Mouse (Mus musculus): Measurements from ENCODE around the gene Srcin1. TPM values are rescaled to one million over a fixed set of nuclear protein-coding genes. Genes with fewer than 3 reads are reported as not detected.

Srcin1 gene
- polyA plus RNA-seq, 1 experiment from 2014 or later, result 7.0 TPM

DNA sequence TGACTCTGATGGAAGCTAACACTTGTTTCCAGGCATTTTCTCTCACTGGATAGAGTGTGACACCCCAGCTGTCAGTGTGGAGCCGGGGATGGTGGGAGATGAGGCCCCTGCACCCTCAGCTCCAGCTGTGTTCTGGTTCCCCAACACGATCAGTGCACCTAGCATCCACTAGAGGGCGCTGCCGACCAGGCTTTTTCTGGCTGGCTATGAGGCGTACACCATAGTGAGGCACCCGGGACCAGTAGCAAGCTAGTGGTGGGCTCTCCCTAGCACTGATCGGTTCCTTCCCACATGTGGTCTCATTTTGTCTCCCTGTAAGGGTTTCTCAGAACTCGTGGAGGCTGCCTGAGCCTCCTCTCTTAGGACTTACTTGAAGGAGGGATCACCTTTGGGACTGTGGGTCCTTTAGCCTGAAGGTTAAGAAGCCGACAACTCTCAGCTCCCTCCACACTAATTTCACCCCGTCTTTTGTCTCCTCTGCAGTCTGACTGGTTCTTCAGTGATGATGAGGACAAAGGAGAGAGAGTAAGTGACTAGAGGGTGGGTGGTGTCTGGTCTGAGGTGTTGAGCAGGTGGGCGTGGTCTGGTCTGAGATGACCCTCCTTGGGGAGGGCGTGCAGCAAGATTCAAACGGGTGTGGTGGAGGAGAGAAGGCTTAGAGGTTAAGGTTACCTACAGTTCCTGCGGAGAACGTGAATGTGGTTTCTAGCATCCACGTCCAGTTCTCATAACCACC lies 86.2 kb downstream of the Srcin1 start:
- Histone ChIP-seq H3K4me2 (no peak overlapping the region), H3K36me3 (peaks cover 65% of the 10 kb centered on the region), H3K27ac (replicated peaks) (no peak overlapping the region), H3K4me1 (replicated peaks) (peaks cover 6% of the 10 kb centered on the region), H3K9ac (no peak overlapping the region), H3K9me3 (no peaks in the 10 kb centered on the region), H3K27me3 (peaks cover 3% of the 10 kb centered on the region; the same call in 1 of the 2 replicates), H3K4me3 (no peak overlapping the region)
- ATAC-seq (ENCODE audit: low read depth), result peak; percentile 83
- 15% methylated on average over 16 of the region's 16 CpGs for WGBS

DNA sequence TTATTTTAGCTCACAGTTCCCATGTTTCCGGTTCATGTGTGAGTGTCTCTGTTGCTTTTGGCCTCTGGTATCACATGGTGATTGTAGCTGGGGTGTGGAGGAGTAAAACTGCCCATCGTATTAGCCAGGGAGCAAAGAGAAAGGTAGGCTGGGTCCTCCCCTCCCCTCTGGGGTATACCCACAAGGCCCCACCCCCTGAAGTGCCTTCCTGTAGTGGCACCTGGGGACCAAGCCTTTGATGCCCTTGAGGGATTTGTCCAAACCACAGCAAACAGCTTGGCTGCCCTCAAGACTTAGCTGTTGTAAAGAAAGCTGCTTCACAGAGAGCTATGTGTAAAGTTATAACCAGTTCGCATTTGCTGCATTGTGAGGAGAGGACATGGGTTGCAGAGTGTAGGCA lies 88.3 kb downstream of the Srcin1 start:
- Histone ChIP-seq H3K36me3 (peaks cover 60% of the 10 kb centered on the region), H3K4me1 (replicated peaks) (peaks cover 6% of the 10 kb centered on the region), H3K4me3 (no peak overlapping the region), H3K4me2 (no peak overlapping the region), H3K27ac (replicated peaks) (no peak overlapping the region), H3K27me3 (peaks cover 3% of the 10 kb centered on the region; the same call in 1 of the 2 replicates), H3K9me3 (no peaks in the 10 kb centered on the region), H3K9ac (no peak overlapping the region)
- no peak for ATAC-seq (ENCODE audit: low read depth)
- WGBS, result 69% methylated on average over 3 of the region's 3 CpGs

DNA sequence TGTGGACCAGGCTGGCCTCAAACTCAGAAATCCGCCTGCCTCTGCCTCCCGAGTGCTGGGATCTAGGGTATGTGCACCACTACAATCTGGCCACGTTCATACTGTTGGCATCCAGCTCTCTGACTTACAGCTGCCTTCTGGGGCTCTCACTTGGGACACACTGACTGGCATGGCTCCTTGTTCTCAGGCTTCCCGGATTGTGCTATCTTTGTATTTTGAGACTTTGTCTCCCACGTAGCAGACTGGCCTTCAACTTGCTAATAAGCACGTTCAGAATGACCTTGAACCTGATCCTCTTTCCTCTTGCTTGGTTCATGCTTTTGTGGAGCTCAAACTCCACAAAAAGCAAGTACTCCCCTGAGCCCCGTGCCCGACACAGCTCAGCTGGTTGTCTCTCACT lies 90.3 kb downstream of the Srcin1 start:
- ATAC-seq (ENCODE audit: low read depth), result no peak

DNA sequence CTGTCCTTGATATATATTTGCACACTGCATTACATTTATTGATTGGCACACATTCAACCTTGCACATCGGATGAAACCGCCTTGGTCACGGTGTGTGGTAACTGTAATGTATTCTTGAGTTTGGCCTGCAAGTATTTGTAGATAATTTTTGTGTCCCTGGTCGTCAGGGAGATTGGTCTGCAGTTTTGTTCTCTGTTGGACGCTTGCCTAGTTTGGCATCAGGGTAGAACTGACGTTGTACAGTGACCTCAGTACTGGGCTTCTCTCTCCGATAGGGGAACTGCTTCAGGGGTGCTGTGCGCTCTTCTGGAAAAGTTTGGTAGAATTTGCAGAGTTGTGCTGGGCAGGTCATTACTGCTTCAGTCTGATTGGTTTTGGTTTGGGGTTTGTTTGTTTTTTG lies 96.2 kb downstream of the Srcin1 start:
- Histone ChIP-seq H3K27ac (replicated peaks) (no peak overlapping the region), H3K9ac (no peak overlapping the region), H3K9me3 (no peaks in the 10 kb centered on the region), H3K27me3 (no peaks in the 10 kb centered on the region), H3K4me3 (no peak overlapping the region), H3K4me2 (no peak overlapping the region), H3K36me3 (peaks cover 80% of the 10 kb centered on the region), H3K4me1 (replicated peaks) (no peaks in the 10 kb centered on the region; the same call in 1 of the 2 replicates)
- ATAC-seq (ENCODE audit: low read depth), result no peak
- 79% methylated on average over 8 of the region's 8 CpGs for WGBS

More for the DNA sequence above, 90.3 kb downstream of the Srcin1 start:
- Histone ChIP-seq H3K4me2 (no peak overlapping the region), H3K9ac (no peak overlapping the region), H3K4me1 (replicated peaks) (peaks cover 6% of the 10 kb centered on the region), H3K9me3 (no peaks in the 10 kb centered on the region), H3K36me3 (peaks cover 56% of the 10 kb centered on the region), H3K27me3 (peaks cover 3% of the 10 kb centered on the region; the same call in 1 of the 2 replicates), H3K27ac (replicated peaks) (no peak overlapping the region), H3K4me3 (no peak overlapping the region)
- 82% methylated on average over 8 of the region's 8 CpGs for WGBS

DNA sequence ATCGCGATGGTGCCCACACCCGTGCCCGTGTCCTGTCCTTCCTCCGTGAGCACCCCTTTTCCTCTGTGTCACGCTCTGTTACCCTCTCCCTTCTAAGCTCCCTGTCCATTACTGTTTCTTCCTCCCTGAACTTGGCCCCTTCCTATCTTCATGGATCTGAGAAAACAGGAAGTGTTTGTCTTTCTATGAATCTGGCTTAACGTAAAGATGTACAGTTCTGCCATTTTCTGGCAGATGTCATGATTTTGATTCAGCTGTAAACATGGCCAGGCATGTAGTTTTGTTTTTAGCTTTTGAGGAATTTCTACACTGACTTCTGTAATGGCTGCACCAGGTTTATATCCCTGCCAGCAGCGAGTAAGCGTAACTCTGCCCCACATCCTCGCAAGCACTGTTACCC lies 96.9 kb downstream of the Srcin1 start:
- WGBS, result 90% methylated on average over 10 of the region's 10 CpGs
- ATAC-seq (ENCODE audit: low read depth), result no peak
- Histone ChIP-seq H3K4me1 (replicated peaks) (no peaks in the 10 kb centered on the region; the same call in 1 of the 2 replicates), H3K9ac (no peak overlapping the region), H3K4me2 (no peak overlapping the region), H3K27ac (replicated peaks) (no peak overlapping the region), H3K36me3 (peaks cover 78% of the 10 kb centered on the region), H3K4me3 (no peak overlapping the region), H3K27me3 (no peaks in the 10 kb centered on the region), H3K9me3 (no peaks in the 10 kb centered on the region)

DNA sequence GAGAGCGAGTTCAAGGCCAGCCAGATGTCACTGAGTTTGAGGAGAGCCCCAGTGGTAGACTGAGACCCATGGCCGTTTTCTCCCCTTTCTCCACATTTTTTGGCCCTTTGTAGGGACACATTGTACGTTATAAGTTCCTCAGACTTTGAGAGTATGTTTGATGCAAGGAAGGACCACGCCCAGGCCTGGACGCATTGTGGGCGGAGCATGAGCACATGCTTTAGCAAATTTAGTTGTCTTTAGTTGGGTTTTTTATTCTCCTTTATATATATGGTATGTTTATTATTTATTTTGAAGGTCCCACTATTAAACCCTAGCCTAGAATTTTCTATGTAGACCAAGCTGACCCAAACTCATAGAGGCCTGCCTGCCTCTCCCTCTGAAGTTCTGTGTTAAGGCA lies 97.6 kb downstream of the Srcin1 start:
- WGBS, result 89% methylated on average over 6 of the region's 6 CpGs
- Histone ChIP-seq H3K36me3 (peaks cover 84% of the 10 kb centered on the region), H3K4me2 (no peak overlapping the region), H3K4me1 (replicated peaks) (no peaks in the 10 kb centered on the region; the same call in 1 of the 2 replicates), H3K9ac (no peak overlapping the region), H3K27me3 (no peaks in the 10 kb centered on the region), H3K27ac (replicated peaks) (no peak overlapping the region), H3K4me3 (no peak overlapping the region), H3K9me3 (no peaks in the 10 kb centered on the region)
- no peak for ATAC-seq (ENCODE audit: low read depth)

DNA sequence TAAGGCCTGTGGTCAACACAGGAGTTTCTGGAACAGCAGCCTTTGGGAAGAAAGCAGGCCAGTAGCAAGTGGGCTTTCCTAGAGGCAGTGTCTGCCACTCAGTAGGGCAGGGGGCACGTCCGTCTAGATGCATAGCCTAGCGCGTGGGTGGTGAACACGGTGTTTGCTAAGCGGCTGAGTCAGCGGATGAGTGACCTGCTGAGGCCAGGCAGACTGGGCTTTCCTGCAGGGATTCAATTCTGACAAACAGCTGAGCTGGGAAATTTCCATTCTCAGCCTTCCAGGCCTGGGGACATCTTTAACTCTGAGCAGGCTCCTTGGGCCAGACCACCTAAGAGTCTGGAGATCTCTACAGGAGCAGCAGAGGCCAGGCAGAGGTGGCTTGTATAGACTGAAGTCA lies 98.6 kb downstream of the Srcin1 start:
- Histone ChIP-seq H3K27me3 (no peaks in the 10 kb centered on the region), H3K9ac (no peak overlapping the region), H3K4me1 (replicated peaks) (no peaks in the 10 kb centered on the region; the same call in 1 of the 2 replicates), H3K9me3 (no peaks in the 10 kb centered on the region), H3K4me2 (no peak overlapping the region), H3K4me3 (no peak overlapping the region), H3K27ac (replicated peaks) (no peak overlapping the region), H3K36me3 (peaks cover 84% of the 10 kb centered on the region)
- WGBS, result 74% methylated on average over 7 of the region's 7 CpGs
- ATAC-seq (ENCODE audit: low read depth), result no peak

DNA sequence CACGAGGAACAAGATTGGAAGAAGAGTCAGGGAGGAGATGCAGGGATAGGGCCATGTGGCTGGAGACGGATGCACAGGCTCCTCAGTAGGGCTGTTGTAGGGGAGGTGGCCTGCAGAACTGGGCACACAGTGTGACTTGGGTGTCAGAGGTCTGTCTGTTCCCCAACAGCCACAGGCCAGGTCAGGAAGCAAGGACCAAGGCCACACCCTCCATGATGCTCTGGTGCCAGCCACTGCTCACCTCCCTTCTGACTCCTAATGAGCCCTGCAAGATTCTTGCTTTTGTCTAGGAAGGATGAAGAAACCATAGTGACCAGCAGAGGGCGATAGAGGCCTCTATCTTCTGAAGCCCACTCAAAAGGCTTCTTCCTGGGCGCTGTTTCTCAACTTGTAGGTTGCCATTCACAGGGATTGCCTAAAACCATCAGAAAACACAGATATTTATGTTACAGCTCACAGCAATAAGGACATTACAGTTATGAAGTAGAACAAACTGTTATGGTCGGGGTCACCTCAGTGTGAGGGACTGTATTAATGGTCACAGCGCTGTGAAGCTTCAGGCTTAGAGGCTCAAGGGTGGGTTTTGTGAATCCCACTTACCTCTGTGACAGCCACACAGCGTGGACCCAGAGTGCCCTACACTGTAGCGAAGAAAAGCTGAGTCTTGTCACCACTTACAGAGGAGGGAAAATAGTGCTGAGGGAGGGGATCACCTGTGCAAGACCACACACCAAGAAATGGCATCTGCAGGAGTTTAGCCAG lies 99.5 kb downstream of the Srcin1 start:
- no peak overlapping the region for H3K4me3 ChIP-seq
- peak overlapping the region; percentile 18; the same call in 1 of the 2 replicates for H3K9ac ChIP-seq
- WGBS, result 64% methylated on average over 8 of the region's 8 CpGs
- H3K27ac ChIP-seq (replicated peaks), result no peak overlapping the region
- no peaks in the 10 kb centered on the region for H3K27me3 ChIP-seq
- no peak overlapping the region for H3K4me2 ChIP-seq
- peak; percentile 66; the same call in 1 of the 2 replicates for ATAC-seq (ENCODE audit: low read depth)
- H3K9me3 ChIP-seq, result no peaks in the 10 kb centered on the region
- no peaks in the 10 kb centered on the region for H3K4me1 ChIP-seq (replicated peaks)
- peaks cover 85% of the 10 kb centered on the region for H3K36me3 ChIP-seq

DNA sequence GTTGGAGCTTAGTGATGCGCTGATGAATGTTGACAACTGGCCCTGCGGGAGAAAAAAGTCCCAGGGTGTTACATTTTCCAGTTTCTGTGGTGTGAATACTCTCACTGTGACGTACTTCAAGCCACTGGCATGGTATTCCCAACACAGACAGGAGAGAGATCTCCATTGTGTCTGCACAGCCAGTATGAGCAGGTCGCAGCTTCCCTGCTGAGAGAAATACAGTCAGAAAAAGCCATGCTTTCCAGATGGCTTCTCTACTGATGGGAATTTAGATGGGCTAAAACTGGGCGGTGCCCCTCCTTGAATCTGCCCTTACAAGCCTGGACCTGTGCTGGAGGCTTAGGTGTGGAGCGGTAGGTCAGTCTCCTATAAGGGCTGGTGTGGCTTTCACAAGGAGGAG lies 104.7 kb downstream of the Srcin1 start:
- Histone ChIP-seq H3K4me3 (no peak overlapping the region), H3K27ac (replicated peaks) (no peak overlapping the region), H3K4me2 (no peak overlapping the region), H3K9me3 (no peaks in the 10 kb centered on the region), H3K4me1 (replicated peaks) (no peaks in the 10 kb centered on the region), H3K27me3 (no peaks in the 10 kb centered on the region), H3K36me3 (peaks cover 78% of the 10 kb centered on the region), H3K9ac (no peak overlapping the region)
- no peak for ATAC-seq (ENCODE audit: low read depth)
- 80% methylated on average over 6 of the region's 6 CpGs for WGBS

DNA sequence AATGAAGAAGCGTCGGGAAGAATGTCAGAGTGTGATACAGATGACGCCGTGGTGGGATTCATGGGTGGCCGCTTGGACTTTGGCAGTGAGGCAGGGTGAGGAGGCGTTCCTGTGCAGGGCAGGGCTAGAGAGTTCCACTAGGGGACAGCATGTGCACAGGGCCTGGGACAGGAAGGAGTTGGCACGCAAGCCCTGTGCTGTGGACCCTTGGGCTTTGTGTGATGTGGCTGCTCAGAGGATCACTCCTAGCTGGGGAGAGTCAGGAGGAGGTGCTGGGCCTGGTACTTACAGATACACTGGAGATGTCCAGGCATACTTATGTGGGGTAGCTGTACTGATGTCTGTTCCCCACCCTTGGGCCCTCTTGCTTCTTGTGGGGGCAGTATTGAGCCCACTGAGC lies 106.2 kb downstream of the Srcin1 start:
- no peak for ATAC-seq (ENCODE audit: low read depth)
- no peak overlapping the region for H3K4me2 ChIP-seq
- no peaks in the 10 kb centered on the region for H3K9me3 ChIP-seq
- no peak overlapping the region for H3K9ac ChIP-seq
- WGBS, result 88% methylated on average over 7 of the region's 7 CpGs
- peaks cover 79% of the 10 kb centered on the region for H3K36me3 ChIP-seq
- no peak overlapping the region for H3K27ac ChIP-seq (replicated peaks)
- no peaks in the 10 kb centered on the region for H3K27me3 ChIP-seq
- H3K4me3 ChIP-seq, result no peak overlapping the region
- no peaks in the 10 kb centered on the region for H3K4me1 ChIP-seq (replicated peaks)

DNA sequence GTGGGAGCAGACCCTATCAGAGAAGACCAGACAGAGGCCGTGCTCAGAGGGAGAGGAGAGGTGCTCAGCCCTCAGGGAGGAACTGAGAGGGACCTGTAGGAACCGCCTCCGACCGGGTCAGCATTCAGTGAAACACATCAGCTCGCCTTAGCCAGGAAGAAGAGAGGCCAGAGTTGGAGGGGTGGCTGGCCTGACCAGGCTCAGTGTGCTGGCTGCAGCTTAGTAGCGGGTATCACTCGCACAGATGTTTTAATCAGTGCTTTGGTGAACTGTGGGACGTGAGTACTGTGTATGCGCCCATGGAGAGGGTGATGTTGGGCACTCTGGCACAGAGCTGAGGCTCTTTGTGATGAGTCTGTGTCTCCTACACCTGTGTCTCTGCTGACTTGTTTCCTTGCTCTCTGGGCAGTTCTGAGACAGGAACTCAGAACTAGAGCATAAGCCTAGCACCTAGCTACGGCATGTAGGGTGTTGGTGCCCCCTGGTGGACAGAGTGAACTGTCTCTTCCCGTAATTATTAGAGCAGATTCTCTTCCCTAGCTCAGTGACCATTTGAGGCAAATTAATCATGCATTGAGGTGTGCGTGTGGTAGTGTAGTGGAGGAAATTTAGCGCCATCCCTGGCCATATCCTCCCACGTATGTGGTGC lies 107.2 kb downstream of the Srcin1 start:
- no peaks in the 10 kb centered on the region for H3K27me3 ChIP-seq
- no peak overlapping the region for H3K9ac ChIP-seq
- no peaks in the 10 kb centered on the region for H3K9me3 ChIP-seq
- no peak overlapping the region for H3K4me3 ChIP-seq
- peaks cover 81% of the 10 kb centered on the region for H3K36me3 ChIP-seq
- 45% methylated on average over 14 of the region's 14 CpGs for WGBS
- H3K27ac ChIP-seq (replicated peaks), result no peak overlapping the region
- ATAC-seq (ENCODE audit: low read depth), result peak; percentile 56
- H3K4me2 ChIP-seq, result no peak overlapping the region
- H3K4me1 ChIP-seq (replicated peaks), result no peaks in the 10 kb centered on the region
